Mouse (Mus musculus) cerebral cortex, adult 2 months (tissue): ENCODE measurements around the gene Fbxo41.

Experiments
- WGBS: fragments of 180-500 bp; shearing (Covaris S2); methylation state at CpG from one replicate; pipeline ENCODE4 v1.1.7; 2018; 5-methylcytosine and 5-hydroxymethylcytosine counted together

Fbxo41 gene

DNA sequence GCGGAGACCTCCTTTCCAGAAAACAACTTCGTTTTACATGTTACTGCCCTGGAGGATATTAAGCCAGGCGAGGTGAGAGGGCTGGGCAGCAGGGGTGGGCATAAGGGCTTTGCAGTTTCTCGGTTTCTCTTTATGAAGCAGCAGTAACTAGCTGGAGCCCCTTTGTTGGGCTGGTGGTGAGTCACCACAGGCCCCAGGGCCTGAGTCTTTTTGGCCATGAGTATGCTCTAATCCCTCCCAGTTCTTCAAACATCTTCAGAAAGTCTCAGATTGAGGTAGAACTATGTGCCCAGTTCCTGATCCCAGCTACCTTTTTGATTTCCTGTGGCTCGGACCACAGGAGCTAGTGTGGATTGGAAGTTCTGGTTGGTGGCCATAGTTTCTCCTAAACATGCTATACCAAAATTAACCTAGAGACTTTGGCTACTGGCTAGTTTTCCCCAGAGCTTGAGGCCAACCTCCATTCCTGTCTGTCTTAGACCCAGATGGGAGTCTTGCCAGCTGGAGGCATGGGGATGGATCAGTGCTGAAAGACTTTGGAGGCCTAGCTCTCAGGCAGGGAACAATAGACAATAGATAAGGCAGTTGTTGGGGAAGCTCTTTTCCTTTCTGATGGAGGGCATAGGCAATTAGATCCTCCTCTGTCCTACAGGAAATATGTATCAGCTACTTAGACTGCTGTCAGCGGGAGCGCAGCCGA, 58.4 kb downstream of the Fbxo41 start:
- 88% methylated on average over 8 of the region's 8 CpGs for WGBS

DNA sequence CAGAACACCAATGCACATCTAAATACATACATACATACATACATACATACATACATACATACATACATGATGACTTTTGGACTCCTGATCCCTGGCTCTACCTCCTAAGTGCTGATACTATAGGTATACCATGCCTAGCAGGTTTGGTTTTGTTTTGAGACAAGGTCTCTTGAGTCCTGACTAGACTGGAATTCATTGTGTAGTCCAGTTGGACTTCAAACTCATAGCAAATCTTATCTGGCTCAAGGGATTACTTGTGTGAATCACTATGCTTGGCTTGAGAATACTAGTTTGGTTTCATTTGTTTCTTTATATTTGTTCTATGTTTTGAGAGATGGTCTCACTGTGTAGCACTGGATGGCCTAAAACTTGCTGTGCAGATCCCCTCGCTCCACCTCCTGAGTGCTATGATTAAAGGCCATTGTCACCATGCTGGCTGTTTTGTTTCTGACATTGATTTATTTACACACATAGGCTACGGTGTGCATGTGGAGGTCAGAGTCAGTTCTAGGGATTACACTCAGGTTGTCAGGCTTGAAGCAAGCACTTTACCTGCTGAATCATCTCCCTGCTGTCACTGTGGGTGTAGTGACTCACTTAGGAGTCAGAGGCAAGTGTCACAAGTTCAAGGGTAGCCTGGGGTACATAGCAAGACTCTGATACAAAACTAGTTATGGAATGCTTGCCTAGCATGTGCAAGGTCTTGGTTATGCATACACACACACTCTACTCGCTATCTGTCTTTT, 59.1 kb downstream of the Fbxo41 start:
- WGBS = 88% methylated on average over 3 of the region's 3 CpGs

GRCm38 (mm10) chr6:85441142-85441541, 61.7 kb downstream of the Fbxo41 start:
- 86% methylated on average over 4 of the region's 4 CpGs for WGBS

DNA sequence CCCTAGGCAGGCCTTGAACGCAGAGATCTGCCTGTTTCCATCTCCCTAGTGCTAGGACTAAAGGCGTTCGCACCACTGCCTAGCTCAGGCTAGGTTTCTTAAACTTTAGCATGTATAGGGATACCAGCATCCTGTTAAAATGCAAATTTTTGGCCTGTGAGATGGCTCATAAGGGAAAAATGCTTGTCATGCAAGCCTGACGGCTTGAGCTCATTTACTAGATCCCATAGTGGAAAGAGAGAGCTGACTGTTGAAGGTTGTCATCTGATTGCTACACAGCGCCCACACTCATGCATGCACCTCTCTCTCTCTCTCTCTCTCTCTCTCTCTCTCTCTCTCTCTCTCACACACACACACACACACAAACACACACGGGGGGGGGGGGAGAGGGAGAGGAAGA, 66.2 kb downstream of the Fbxo41 start:
- 75% methylated on average over 6 of the region's 6 CpGs for WGBS

DNA sequence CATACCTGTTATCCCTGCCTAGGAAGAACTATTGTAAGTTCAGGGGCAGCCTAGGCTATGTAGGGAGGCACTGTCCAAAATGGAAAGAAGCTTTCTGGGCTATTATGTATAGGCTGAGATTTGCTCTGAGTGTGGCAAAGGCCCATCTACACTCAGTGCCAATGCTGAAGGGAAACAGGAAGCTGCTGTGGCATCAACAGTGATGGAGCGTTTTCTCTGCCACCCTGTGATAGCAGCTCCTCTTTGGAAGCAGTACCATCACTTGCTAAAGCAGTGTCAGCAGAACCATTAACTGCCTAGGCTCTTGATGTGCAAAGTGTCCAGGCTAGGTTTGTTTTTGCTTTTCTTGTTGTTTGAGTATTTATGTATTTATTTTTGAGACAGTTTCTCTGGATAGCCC, 66.6 kb downstream of the Fbxo41 start:
- WGBS = 50% methylated on average over 1 of the region's 1 CpGs

GRCm38 (mm10) chr6:85433865-85434264, 68.9 kb downstream of the Fbxo41 start:
- 81% methylated on average over 5 of the region's 5 CpGs for WGBS

- WGBS = under 1% methylated on average over 39 of the region's 39 CpGs
Measured at GRCm38 (mm10) chr6:85431842-85432431, 70.9 kb downstream of the Fbxo41 start, which contains the start of gene Smyd5. Smyd5 (plus strand) TSS chr6:85431989.

DNA sequence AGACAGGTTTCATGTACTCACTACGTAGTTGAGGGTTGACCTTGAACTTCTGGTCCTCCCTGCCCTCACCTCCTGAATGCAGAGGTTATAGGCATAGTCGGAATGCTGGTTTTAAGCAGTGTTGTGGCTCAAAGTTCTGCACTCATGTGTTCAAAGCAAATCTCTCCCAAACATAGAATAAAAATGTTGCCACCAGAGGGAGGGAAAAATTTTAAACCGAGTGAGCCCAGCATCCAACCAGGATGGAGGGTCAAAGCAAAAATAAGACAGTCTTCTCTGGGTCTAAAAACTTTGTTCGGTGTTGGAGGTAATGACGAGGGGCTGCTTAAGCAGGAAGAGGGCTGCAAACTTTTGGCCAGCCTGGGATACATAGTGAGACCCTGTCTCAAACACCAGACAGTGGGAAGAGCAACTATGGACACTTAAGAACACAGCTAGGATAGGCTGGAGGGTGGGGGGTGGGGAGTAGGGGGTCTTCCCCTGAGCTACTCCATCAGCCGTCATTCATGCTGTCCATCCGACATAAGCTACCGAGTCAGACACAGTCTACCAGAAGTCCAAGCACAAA, 71.4 kb downstream of the Fbxo41 start:
- 39% methylated on average over 8 of the region's 8 CpGs for WGBS

DNA sequence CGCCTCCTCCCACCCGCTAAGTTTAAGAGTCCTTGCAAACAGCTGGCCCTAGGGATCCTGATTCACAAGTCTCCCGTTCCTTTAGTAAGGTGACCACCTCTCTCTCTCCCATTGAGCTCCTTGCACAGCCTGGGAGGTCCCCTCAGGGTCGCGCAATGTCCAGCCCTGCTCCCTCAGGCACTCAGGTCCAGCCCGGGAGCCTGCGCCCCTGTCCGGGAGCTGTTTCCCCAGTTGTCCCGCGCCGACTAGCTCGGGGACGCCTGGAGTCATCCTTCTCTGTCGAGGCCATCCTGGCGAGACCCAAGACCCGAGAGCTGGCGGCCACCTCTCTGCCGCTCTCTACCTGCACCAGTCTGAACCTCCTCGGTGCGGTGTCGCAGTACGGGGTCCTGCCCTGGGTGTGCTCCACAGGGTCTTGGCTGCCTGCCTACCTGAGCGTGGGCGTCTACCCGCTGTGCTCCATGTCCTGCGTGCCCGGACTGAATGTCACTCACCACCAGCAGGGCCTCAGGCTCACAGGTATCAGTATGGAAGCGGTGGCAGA, 78.9 kb downstream of the Fbxo41 start, which contains the start of gene Noto:
Noto (plus strand) TSS at position 51 of the 544 bp plus-strand sequence.
- WGBS = 35% methylated on average over 28 of the region's 28 CpGs
